In genomic region chr10:81385603-81386306, GRCm38 (mm10) we compare ENCODE assay signal across 9 mouse cellular contexts. TPM values are rescaled to one million over a fixed set of nuclear protein-coding genes. Genes with fewer than 3 reads are reported as not detected.
DNase-seq lines count a peak whose midpoint lies in the region; ATAC-seq lines count a peak whose summit lies in the region.
"Had no signal": no experiment of that assay in that cellular context is flagged by ENCODE, and none has a peak within 500 bp of the region (broad histone marks: within the 10 kb centered on the region; RNA-seq: fewer than 3 reads in every experiment).

No protein-coding gene starts in this region.

- WGBS in kidney, embryonic 14.5 days: 83% methylated on average over 22 of the region's 22 CpGs
- 84% methylated on average over 22 of the region's 22 CpGs for WGBS in hindbrain, embryonic 13.5 days
- 79% methylated on average over 22 of the region's 22 CpGs for WGBS in midbrain, embryonic 13.5 days

- no peak overlapping the region for H3K27ac ChIP-seq in kidney, embryonic 14.5 days (ENCODE audit: low read depth, low read length)
- no peak overlapping the region for H3K27ac ChIP-seq in hindbrain, embryonic 13.5 days
- no peak overlapping the region for H3K27ac ChIP-seq in midbrain, embryonic 13.5 days

- ATAC-seq in kidney, embryonic 14.5 days (ENCODE audit: low FRiP score, low TSS enrichment): no peak
- no peak for ATAC-seq in hindbrain, embryonic 13.5 days (ENCODE audit: low FRiP score)
- ATAC-seq in midbrain, embryonic 13.5 days: no peak

- H3K27me3 ChIP-seq in kidney, embryonic 14.5 days (ENCODE audit: control insufficient read depth, insufficient read depth, low read length): no peaks in the 10 kb centered on the region
- no peaks in the 10 kb centered on the region for H3K27me3 ChIP-seq in hindbrain, embryonic 13.5 days
- no peaks in the 10 kb centered on the region for H3K27me3 ChIP-seq in midbrain, embryonic 13.5 days

- H3K4me1 ChIP-seq in kidney, embryonic 14.5 days (ENCODE audit: control insufficient read depth, insufficient read depth, low read length): peaks cover 14% of the 10 kb centered on the region
- peaks cover 27% of the 10 kb centered on the region for H3K4me1 ChIP-seq in hindbrain, embryonic 13.5 days (replicated peaks)
- peaks cover 20% of the 10 kb centered on the region for H3K4me1 ChIP-seq in midbrain, embryonic 13.5 days (replicated peaks)

- peaks cover 30% of the 10 kb centered on the region for H3K36me3 ChIP-seq in kidney, embryonic 14.5 days (ENCODE audit: control insufficient read depth, insufficient read depth, low read length)
- peaks cover 36% of the 10 kb centered on the region for H3K36me3 ChIP-seq in hindbrain, embryonic 13.5 days
- peaks cover 35% of the 10 kb centered on the region for H3K36me3 ChIP-seq in midbrain, embryonic 13.5 days

- no peaks in the 10 kb centered on the region for H3K9me3 ChIP-seq in kidney, embryonic 14.5 days (ENCODE audit: control insufficient read depth, low read length)
- no peaks in the 10 kb centered on the region for H3K9me3 ChIP-seq in hindbrain, embryonic 13.5 days
- no peaks in the 10 kb centered on the region for H3K9me3 ChIP-seq in midbrain, embryonic 13.5 days

- H3K4me2 ChIP-seq in kidney, embryonic 14.5 days (replicated peaks; ENCODE audit: low read depth, low read length): peak overlapping the region; percentile 69
- peak overlapping the region; percentile 95 for H3K4me2 ChIP-seq in hindbrain, embryonic 13.5 days
- H3K4me2 ChIP-seq in midbrain, embryonic 13.5 days (replicated peaks): peak overlapping the region; percentile 76

- peak overlapping the region; percentile 98; the same call in 1 of the 2 replicates for H3K4me3 ChIP-seq in kidney, embryonic 14.5 days (ENCODE audit: low read length)
- peak overlapping the region; percentile 96 for H3K4me3 ChIP-seq in hindbrain, embryonic 13.5 days
- H3K4me3 ChIP-seq in midbrain, embryonic 13.5 days (replicated peaks): peak overlapping the region; percentile 96

- H3K9ac ChIP-seq in kidney, embryonic 14.5 days (ENCODE audit: low read depth, low read length): no peak overlapping the region
- peak overlapping the region; percentile 90 for H3K9ac ChIP-seq in hindbrain, embryonic 13.5 days
- H3K9ac ChIP-seq in midbrain, embryonic 13.5 days (replicated peaks): peak overlapping the region; percentile 87

- no peak for DNase-seq in kidney, adult 18-20 months
- DNase-seq in ZHBTc4 (ENCODE audit: low read depth, low spot score): peak; percentile 64
- DNase-seq in thymus, postnatal 0 days (ENCODE audit: low spot score): no peak
- DNase-seq in layer of hippocampus, adult 9-10 months (ENCODE audit: low spot score): no peak
- DNase-seq in lung, adult 18-20 months: no peak
- DNase-seq: gastrocnemius, postnatal 10 days had no signal

RNA-seq across cellular contexts. Expression of gene Gm48551, which starts 1.5 kb away (rescaled TPM):
- 3.5 and 3.8 TPM in 2 replicates for polyA plus RNA-seq in kidney, embryonic 14.5 days (2014; fragmentation: Nextera tagmentation; extraction: Ambion mirVana)
- polyA plus RNA-seq in hindbrain, embryonic 13.5 days (2015; fragmentation: Nextera tagmentation; extraction: Ambion mirVana): 6.5 and 8.1 TPM in 2 replicates
- polyA plus RNA-seq in midbrain, embryonic 13.5 days (2015; fragmentation: Nextera tagmentation; extraction: Ambion mirVana): 6.9 and 7.2 TPM in 2 replicates
- polyA plus RNA-seq in thymus, postnatal 0 days (2015; fragmentation: Nextera tagmentation; extraction: Ambion mirVana): 2.3 TPM in 2 replicates

RNA-seq across cellular contexts. Expression of gene Dohh, which starts 1.5 kb away (rescaled TPM):
- polyA plus RNA-seq in kidney, embryonic 14.5 days (2014; fragmentation: Nextera tagmentation; extraction: Ambion mirVana): 59.2 and 73.9 TPM in 2 replicates
- polyA plus RNA-seq in hindbrain, embryonic 13.5 days (2015; fragmentation: Nextera tagmentation; extraction: Ambion mirVana): 72.1 and 74.8 TPM in 2 replicates
- 73.5 TPM in 2 replicates for polyA plus RNA-seq in midbrain, embryonic 13.5 days (2015; fragmentation: Nextera tagmentation; extraction: Ambion mirVana)
- 71.3 and 78.7 TPM in 2 replicates for polyA plus RNA-seq in thymus, postnatal 0 days (2015; fragmentation: Nextera tagmentation; extraction: Ambion mirVana)

RNA-seq across cellular contexts. Expression of gene Gm48552, which starts 3.0 kb away (rescaled TPM):
- 0.61 and 1.5 TPM in 2 replicates for polyA plus RNA-seq in kidney, embryonic 14.5 days (2014; fragmentation: Nextera tagmentation; extraction: Ambion mirVana)
- polyA plus RNA-seq in hindbrain, embryonic 13.5 days (2015; fragmentation: Nextera tagmentation; extraction: Ambion mirVana): 2.0 and 2.3 TPM in 2 replicates
- 1.2 and 2.1 TPM in 2 replicates for polyA plus RNA-seq in midbrain, embryonic 13.5 days (2015; fragmentation: Nextera tagmentation; extraction: Ambion mirVana)
- 0.72 and 1.5 TPM in 2 replicates for polyA plus RNA-seq in thymus, postnatal 0 days (2015; fragmentation: Nextera tagmentation; extraction: Ambion mirVana)

RNA-seq across cellular contexts. Expression of gene Smim24, which starts 7.1 kb away (rescaled TPM):
- 14.9 and 16.4 TPM in 2 replicates for polyA plus RNA-seq in kidney, embryonic 14.5 days (2014; fragmentation: Nextera tagmentation; extraction: Ambion mirVana)
- 1.8 TPM in 2 replicates for polyA plus RNA-seq in hindbrain, embryonic 13.5 days (2015; fragmentation: Nextera tagmentation; extraction: Ambion mirVana)
- polyA plus RNA-seq in midbrain, embryonic 13.5 days (2015; fragmentation: Nextera tagmentation; extraction: Ambion mirVana): 1.4 and 1.9 TPM in 2 replicates
- polyA plus RNA-seq in thymus, postnatal 0 days (2015; fragmentation: Nextera tagmentation; extraction: Ambion mirVana): 12.5 and 14.0 TPM in 2 replicates

RNA-seq across cellular contexts. Expression of gene Fzr1, which starts 7.4 kb away (rescaled TPM):
- polyA plus RNA-seq in kidney, embryonic 14.5 days (2014; fragmentation: Nextera tagmentation; extraction: Ambion mirVana): 101 and 108 TPM in 2 replicates
- polyA plus RNA-seq in hindbrain, embryonic 13.5 days (2015; fragmentation: Nextera tagmentation; extraction: Ambion mirVana): 121 and 126 TPM in 2 replicates
- polyA plus RNA-seq in midbrain, embryonic 13.5 days (2015; fragmentation: Nextera tagmentation; extraction: Ambion mirVana): 127 and 133 TPM in 2 replicates
- 87.1 and 96.9 TPM in 2 replicates for polyA plus RNA-seq in thymus, postnatal 0 days (2015; fragmentation: Nextera tagmentation; extraction: Ambion mirVana)
